Mouse (Mus musculus) kidney, adult 2 months (tissue): Measurements from ENCODE around the gene B3gnt8.

Experiments used
- CTCF ChIP-seq: fragments of 200-500 bp; conservative IDR thresholded peaks from 2 replicates; pipeline ENCODE4 v1.5.1; 2011; ENCODE audit warnings: low read depth, mild to moderate bottlenecking, control low read depth, low read length, moderate library complexity, mixed read lengths; ENCODE audit not compliant: insufficient read depth, insufficient read length
- POLR2A ChIP-seq: fragments of 200-500 bp; IDR thresholded peaks from one replicate; pipeline ENCODE4 v1.6.1; 2011; ENCODE audit warnings: low read depth, low read length, control low read depth

GRCm38 (mm10) chr7:25652244-25652759 is 25.8 kb downstream of the B3gnt8 start:
- no peak for TF ChIP-seq CTCF
- no peak for TF ChIP-seq POLR2A
